Mouse (Mus musculus) lung, postnatal 0 days (tissue): Measurements from ENCODE around the gene Osbp2.

Experiments
- CTCF ChIP-seq: IDR thresholded peaks from 2 replicates; pipeline ENCODE4 v1.5.1; 2016; ENCODE audit warnings: antibody characterized with exemption, mild to moderate bottlenecking
- EP300 ChIP-seq: IDR thresholded peaks from 2 replicates; pipeline ENCODE4 v1.6.1; 2016; ENCODE audit warnings: antibody characterized with exemption, mild to moderate bottlenecking, control low read depth

DNA sequence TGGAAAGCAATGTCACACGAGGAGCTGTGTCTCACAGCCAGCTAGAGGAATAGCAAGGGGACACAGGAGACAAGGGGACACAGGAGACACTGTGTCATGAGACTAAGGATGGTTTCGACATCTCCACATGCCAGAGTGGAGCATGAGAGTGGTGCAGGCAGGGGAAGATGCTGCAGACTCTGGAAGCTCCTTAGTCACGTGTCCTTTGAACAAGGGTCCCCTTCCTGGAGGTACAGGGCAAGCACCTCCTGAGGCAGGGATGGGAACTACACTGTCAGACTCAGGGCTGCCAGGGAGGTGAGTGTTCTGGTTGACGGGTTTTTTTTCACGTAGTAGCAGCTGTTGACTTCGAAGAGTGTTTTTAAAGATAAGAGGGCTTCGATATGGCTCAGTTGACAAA, 113.9 kb downstream of the Osbp2 start:
- TF ChIP-seq CTCF (peak; percentile 29), EP300 (no peak)
